Mouse (Mus musculus) lung, postnatal 0 days (tissue): ENCODE measurements around the gene Gdap1l1. TPM values are rescaled to one million over a fixed set of nuclear protein-coding genes. Genes with fewer than 3 reads are reported as not detected.

Experiments
- ATAC-seq: fragments of 200-750 bp; cut with Nextera tagmentation; 2 replicates; pipeline ENCODE4 v1.8.0; 2017; ENCODE audit warnings: moderate library complexity
- DNase-seq: peaks from one replicate; pipeline ENCODE4 v3.0.0-alpha.2; 2016; ENCODE audit warnings: low spot score
- H3K27ac ChIP-seq: fragments of 300-500 bp; sonication (generic); 2 replicates; pipeline ENCODE4 v1.5.1; 2014; ENCODE audit warnings: antibody characterized with exemption, mild to moderate bottlenecking, low read length, mixed read lengths
- H3K27me3 ChIP-seq: fragments of 300-500 bp; sonication (generic); replicated peaks from 2 replicates; pipeline ENCODE4 v1.6.1; 2014; ENCODE audit warnings: low read length, mixed read lengths; ENCODE audit not compliant: insufficient read depth
- H3K36me3 ChIP-seq: fragments of 300-500 bp; sonication (generic); 2 replicates; pipeline ENCODE4 v1.6.1; 2014; ENCODE audit warnings: low read length, mixed read lengths; ENCODE audit not compliant: insufficient read depth
- H3K4me1 ChIP-seq: fragments of 300-500 bp; sonication (generic); 2 replicates; pipeline ENCODE4 v1.6.1; 2014; ENCODE audit warnings: antibody characterized with exemption, low read depth, low read length, mixed read lengths; ENCODE audit not compliant: insufficient read depth
- H3K4me2 ChIP-seq: fragments of 300-500 bp; sonication (generic); replicated peaks from 2 replicates; pipeline ENCODE4 v1.6.1; 2014; ENCODE audit warnings: low read depth, mild to moderate bottlenecking, low read length, moderate library complexity, mixed read lengths
- H3K4me3 ChIP-seq: fragments of 300-500 bp; sonication (generic); 2 replicates; pipeline ENCODE4 v1.5.1; 2014; ENCODE audit warnings: low read depth, low read length
- H3K9ac ChIP-seq: fragments of 300-500 bp; sonication (generic); replicated peaks from 2 replicates; pipeline ENCODE4 v1.6.1; 2014; ENCODE audit warnings: low read depth, mild to moderate bottlenecking
- H3K9me3 ChIP-seq: fragments of 300-500 bp; sonication (generic); 2 replicates; pipeline ENCODE4 v1.6.1; 2016; ENCODE audit warnings: low read length, mixed read lengths
- CTCF ChIP-seq: IDR thresholded peaks from 2 replicates; pipeline ENCODE4 v1.5.1; 2016; ENCODE audit warnings: antibody characterized with exemption, mild to moderate bottlenecking
- EP300 ChIP-seq: IDR thresholded peaks from 2 replicates; pipeline ENCODE4 v1.6.1; 2016; ENCODE audit warnings: antibody characterized with exemption, mild to moderate bottlenecking, control low read depth
- WGBS: fragments of 180-500 bp; shearing (Covaris S2); extraction: QIAGEN DNeasy Blood & Tissue Kit; methylation state at CpG from one replicate; pipeline ENCODE4 v1.1.7; 2014; 5-methylcytosine and 5-hydroxymethylcytosine counted together
- polyA plus RNA-seq: library from polyadenylated mRNA; unstranded; fragments of >200 nt; fragmentation: Nextera tagmentation; extraction: Ambion mirVana; gene quantifications from 2 replicates; pipeline ENCODE4 v1.2.1, GENCODE M21; 2015

The Gdap1l1 gene
- polyA plus RNA-seq, 1 experiment from 2014 or later = 0.37 TPM

- ATAC-seq = no peak
- TF ChIP-seq CTCF (no peak), EP300 (no peak)
- Histone ChIP-seq H3K4me3 (no peak overlapping the region), H3K9me3 (no peaks in the 10 kb centered on the region), H3K27me3 (peaks cover 13% of the 10 kb centered on the region; the same call in 1 of the 2 replicates), H3K36me3 (no peaks in the 10 kb centered on the region), H3K4me2 (no peak overlapping the region), H3K4me1 (no peaks in the 10 kb centered on the region), H3K9ac (no peak overlapping the region), H3K27ac (no peak overlapping the region)
- DNase-seq = no peak
- WGBS = 17% methylated on average over 4 of the region's 4 CpGs
Observed at GRCm38 (mm10) chr2:163433971-163434370, 4.3 kb upstream of the Gdap1l1 start.

DNA sequence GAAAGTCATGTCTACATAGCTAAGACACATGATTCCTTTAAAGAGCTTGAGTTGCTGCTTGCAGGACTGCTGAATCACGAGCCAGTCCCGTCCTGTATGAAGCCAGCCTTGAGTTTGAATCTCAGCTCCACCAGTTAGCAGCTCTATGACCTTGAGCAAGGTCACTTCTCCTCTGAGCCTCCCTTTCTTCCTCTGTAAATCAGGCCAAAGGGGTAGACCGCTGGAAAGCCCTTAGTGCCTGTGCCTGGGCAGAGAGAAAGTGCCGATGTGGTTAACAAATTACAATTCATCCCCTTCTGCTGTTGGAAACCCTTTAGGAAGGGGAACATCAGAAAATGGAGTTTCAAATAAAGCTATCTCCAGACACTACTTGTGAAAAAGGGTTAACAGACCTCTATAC lies 476 bp upstream of the Gdap1l1 start:
- Histone ChIP-seq H3K4me2 (no peak overlapping the region), H3K9me3 (no peaks in the 10 kb centered on the region), H3K4me3 (no peak overlapping the region), H3K4me1 (no peaks in the 10 kb centered on the region), H3K9ac (no peak overlapping the region), H3K36me3 (no peaks in the 10 kb centered on the region), H3K27ac (no peak overlapping the region), H3K27me3 (peaks cover 14% of the 10 kb centered on the region; the same call in 1 of the 2 replicates)
- DNase-seq (no peak), ATAC-seq (no peak)
- TF ChIP-seq CTCF = no peak
- no peak for TF ChIP-seq EP300
- 46% methylated on average over 4 of the region's 4 CpGs for WGBS

- Histone ChIP-seq H3K9ac (no peak overlapping the region), H3K4me1 (no peaks in the 10 kb centered on the region), H3K27ac (no peak overlapping the region), H3K4me2 (peak overlapping the region; percentile 28; the same call in 1 of the 2 replicates), H3K36me3 (no peaks in the 10 kb centered on the region), H3K9me3 (no peaks in the 10 kb centered on the region), H3K27me3 (peaks cover 14% of the 10 kb centered on the region; the same call in 1 of the 2 replicates), H3K4me3 (no peak overlapping the region)
- WGBS = 1% methylated on average over 22 of the region's 30 CpGs
- TF ChIP-seq CTCF (no peak), EP300 (no peak)
- DNase-seq (peak; percentile 48), ATAC-seq (no peak; the same call in 1 of the 2 replicates)
Observed at GRCm38 (mm10) chr2:163438619-163439451, 559 bp downstream of the Gdap1l1 start.

DNA sequence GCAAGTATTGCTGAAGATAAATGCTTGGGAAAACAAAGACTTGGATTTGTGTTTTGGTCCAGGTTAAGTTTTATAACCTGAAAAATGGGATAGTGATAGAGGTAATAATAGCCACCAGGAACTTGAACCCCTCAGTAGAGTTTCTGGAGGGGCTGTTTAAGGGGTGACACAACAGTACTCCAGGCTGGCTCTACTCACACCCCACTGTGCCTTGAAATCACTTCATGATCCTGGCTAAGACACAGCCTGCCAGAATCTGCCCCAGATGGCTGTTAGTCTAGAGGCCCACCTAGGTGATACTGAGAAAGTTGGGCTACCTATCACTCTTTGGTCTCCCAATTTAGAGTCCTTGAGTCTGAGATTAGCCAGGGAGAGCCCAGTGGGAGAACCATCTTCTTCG lies 1.2 kb downstream of the Gdap1l1 start:
- Histone ChIP-seq H3K4me2 (no peak overlapping the region), H3K4me3 (no peak overlapping the region), H3K4me1 (no peaks in the 10 kb centered on the region), H3K9me3 (no peaks in the 10 kb centered on the region), H3K9ac (no peak overlapping the region), H3K27ac (no peak overlapping the region), H3K36me3 (no peaks in the 10 kb centered on the region), H3K27me3 (peaks cover 14% of the 10 kb centered on the region; the same call in 1 of the 2 replicates)
- TF ChIP-seq EP300 (no peak), CTCF (no peak)
- DNase-seq (no peak), ATAC-seq (no peak)
- 42% methylated on average over 1 of the region's 1 CpGs for WGBS

GRCm38 (mm10) chr2:163443543-163443942 lies 5.3 kb downstream of the Gdap1l1 start:
- no peaks in the 10 kb centered on the region for H3K9me3 ChIP-seq
- no peak overlapping the region for H3K4me2 ChIP-seq
- no peaks in the 10 kb centered on the region for H3K4me1 ChIP-seq
- TF ChIP-seq EP300 (no peak), CTCF (no peak)
- 49% methylated on average over 6 of the region's 6 CpGs for WGBS
- peaks cover 6% of the 10 kb centered on the region; the same call in 1 of the 2 replicates for H3K27me3 ChIP-seq
- H3K27ac ChIP-seq = no peak overlapping the region
- H3K9ac ChIP-seq = no peak overlapping the region
- DNase-seq (no peak), ATAC-seq (no peak)
- no peak overlapping the region for H3K4me3 ChIP-seq
- H3K36me3 ChIP-seq = no peaks in the 10 kb centered on the region

GRCm38 (mm10) chr2:163444017-163444416 lies 5.7 kb downstream of the Gdap1l1 start:
- DNase-seq = no peak

More at GRCm38 (mm10) chr2:163444017-163444416, 5.7 kb downstream of the Gdap1l1 start:
- 48% methylated on average over 7 of the region's 7 CpGs for WGBS
- TF ChIP-seq EP300 = no peak
- no peak for TF ChIP-seq CTCF
- H3K9me3 ChIP-seq = no peaks in the 10 kb centered on the region
- no peak for ATAC-seq
- no peaks in the 10 kb centered on the region for H3K4me1 ChIP-seq
- H3K4me3 ChIP-seq = no peak overlapping the region
- H3K9ac ChIP-seq = no peak overlapping the region
- peaks cover 1% of the 10 kb centered on the region; the same call in 1 of the 2 replicates for H3K27me3 ChIP-seq
- H3K36me3 ChIP-seq = no peaks in the 10 kb centered on the region
- no peak overlapping the region for H3K27ac ChIP-seq
- no peak overlapping the region for H3K4me2 ChIP-seq
